Mouse (Mus musculus): Measurements from ENCODE around the gene Cog7. TPM values are rescaled to one million over a fixed set of nuclear protein-coding genes. Genes with fewer than 3 reads are reported as not detected.

Gene Cog7
- total RNA-seq, 2 experiments from 2014 or later, result 35.2 to 36.5 TPM

- DNase-seq (ENCODE audit: extremely low spot score in 1 of 2, low spot score in 2 of 2), result no peak
- intact Hi-C loops (cut with DNase I), result no loop called here
These were observed 67.6 kb downstream of the Cog7 start for GRCm38 (mm10) chr7:121913944-121914343.

GRCm38 (mm10) chr7:121912250-121912649 lies 69.3 kb downstream of the Cog7 start:
- DNase-seq (ENCODE audit: extremely low spot score in 1 of 2, low spot score in 2 of 2), result no peak
- intact Hi-C loops (cut with DNase I), result no loop called here

- DNase-seq (ENCODE audit: extremely low spot score in 1 of 2, low spot score in 2 of 2), result no peak
- intact Hi-C loops (cut with DNase I), result no loop called here
These were observed 74.6 kb downstream of the Cog7 start for GRCm38 (mm10) chr7:121906879-121907278.

GRCm38 (mm10) chr7:121902757-121903411 lies 78.6 kb downstream of the Cog7 start:
- DNase-seq (ENCODE audit: extremely low spot score in 1 of 2, low spot score in 2 of 2), result no peak
- intact Hi-C loops (cut with DNase I), result no loop called here

- no peak for DNase-seq (ENCODE audit: extremely low spot score in 1 of 2, low spot score in 2 of 2)
- intact Hi-C loops (cut with DNase I), result no loop called here
These were observed 81.6 kb downstream of the Cog7 start for GRCm38 (mm10) chr7:121899940-121900339.

GRCm38 (mm10) chr7:121899311-121899710 lies 82.2 kb downstream of the Cog7 start:
- DNase-seq (ENCODE audit: extremely low spot score in 1 of 2, low spot score in 2 of 2), result no peak
- intact Hi-C loops (cut with DNase I), result no loop called here

- intact Hi-C loops (cut with DNase I), result no loop called here
- no peak for DNase-seq (ENCODE audit: extremely low spot score in 1 of 2, low spot score in 2 of 2)
These were observed 84.8 kb downstream of the Cog7 start for GRCm38 (mm10) chr7:121896689-121897088.

GRCm38 (mm10) chr7:121890636-121891360 lies 90.7 kb downstream of the Cog7 start:
- intact Hi-C loops (cut with DNase I), result no loop called here
- no peak for DNase-seq (ENCODE audit: extremely low spot score in 1 of 2, low spot score in 2 of 2)

GRCm38 (mm10) chr7:121880246-121880645 lies 101.3 kb downstream of the Cog7 start:
- no peak for DNase-seq (ENCODE audit: extremely low spot score in 1 of 2, low spot score in 2 of 2)
- intact Hi-C loops (cut with DNase I), result no loop called here

GRCm38 (mm10) chr7:121874784-121875183 lies 106.7 kb downstream of the Cog7 start:
- DNase-seq (ENCODE audit: extremely low spot score in 1 of 2, low spot score in 2 of 2), result no peak
- intact Hi-C loops (cut with DNase I), result no loop called here

GRCm38 (mm10) chr7:121873998-121874397 lies 107.5 kb downstream of the Cog7 start:
- no peak for DNase-seq (ENCODE audit: extremely low spot score in 1 of 2, low spot score in 2 of 2)
- intact Hi-C loops (cut with DNase I), result no loop called here

GRCm38 (mm10) chr7:121871631-121872030 lies 109.9 kb downstream of the Cog7 start:
- DNase-seq (ENCODE audit: extremely low spot score in 1 of 2, low spot score in 2 of 2), result no peak
- intact Hi-C loops (cut with DNase I), result no loop called here

GRCm38 (mm10) chr7:121864858-121865585 lies 116.5 kb downstream of the Cog7 start, which contains the start of gene Scnn1b:
Scnn1b (plus strand) TSS chr7:121865038.
- intact Hi-C loops (cut with DNase I), result no loop called here
- DNase-seq (ENCODE audit: extremely low spot score in 1 of 2, low spot score in 2 of 2), result no peak

GRCm38 (mm10) chr7:121858939-121859338 lies 122.6 kb downstream of the Cog7 start:
- intact Hi-C loops (cut with DNase I), result no loop called here
- DNase-seq (ENCODE audit: extremely low spot score in 1 of 2, low spot score in 2 of 2), result no peak

- DNase-seq (ENCODE audit: extremely low spot score in 1 of 2, low spot score in 2 of 2), result no peak
- intact Hi-C loops (cut with DNase I), result no loop called here
These were observed 124.2 kb downstream of the Cog7 start for GRCm38 (mm10) chr7:121857177-121857884.

GRCm38 (mm10) chr7:121848537-121849168 lies 132.9 kb downstream of the Cog7 start:
- intact Hi-C loops (cut with DNase I), result no loop called here
- no peak for DNase-seq (ENCODE audit: extremely low spot score in 1 of 2, low spot score in 2 of 2)

GRCm38 (mm10) chr7:121845964-121846363 lies 135.5 kb downstream of the Cog7 start:
- no peak for DNase-seq (ENCODE audit: extremely low spot score in 1 of 2, low spot score in 2 of 2)
- intact Hi-C loops (cut with DNase I), result no loop called here

GRCm38 (mm10) chr7:121842234-121842633 lies 139.3 kb downstream of the Cog7 start:
- no peak for DNase-seq (ENCODE audit: extremely low spot score in 1 of 2, low spot score in 2 of 2)
- intact Hi-C loops (cut with DNase I), result no loop called here

GRCm38 (mm10) chr7:121840810-121841209 lies 140.7 kb downstream of the Cog7 start:
- intact Hi-C loops (cut with DNase I), result no loop called here
- peak in 1 of 2 experiments; percentile 19 for DNase-seq (ENCODE audit: extremely low spot score in 1 of 2, low spot score in 2 of 2)
